Mouse (Mus musculus): ENCODE results near the gene Slc4a11. TPM values are rescaled to one million over a fixed set of nuclear protein-coding genes. Genes with fewer than 3 reads are reported as not detected.

Slc4a11 gene
- polyA plus RNA-seq, 1 experiment from 2014 or later: 1.4 TPM

DNA sequence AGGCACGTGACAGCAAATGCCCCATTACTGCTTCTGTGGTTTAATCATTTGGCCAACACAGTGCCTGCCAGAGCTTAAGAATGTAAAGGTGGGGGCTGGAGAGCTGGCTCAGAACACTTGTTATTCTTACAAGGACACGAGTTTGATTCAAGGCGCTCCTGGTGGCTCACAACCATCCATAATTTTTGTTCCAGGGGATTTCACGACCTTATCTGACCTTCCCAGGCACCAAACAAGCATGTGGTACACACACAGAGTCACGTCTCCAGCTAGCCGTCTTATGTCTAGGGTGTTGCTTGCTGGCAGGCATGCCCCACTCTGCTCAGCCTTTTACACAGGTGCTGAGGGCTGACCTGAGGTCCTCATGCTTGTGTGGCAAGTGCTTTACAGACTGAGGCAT lies 20.6 kb upstream of the Slc4a11 start:
- WGBS: 69% methylated on average over 6 of the region's 6 CpGs
- peaks cover 77% of the 10 kb centered on the region for H3K36me3 ChIP-seq

DNA sequence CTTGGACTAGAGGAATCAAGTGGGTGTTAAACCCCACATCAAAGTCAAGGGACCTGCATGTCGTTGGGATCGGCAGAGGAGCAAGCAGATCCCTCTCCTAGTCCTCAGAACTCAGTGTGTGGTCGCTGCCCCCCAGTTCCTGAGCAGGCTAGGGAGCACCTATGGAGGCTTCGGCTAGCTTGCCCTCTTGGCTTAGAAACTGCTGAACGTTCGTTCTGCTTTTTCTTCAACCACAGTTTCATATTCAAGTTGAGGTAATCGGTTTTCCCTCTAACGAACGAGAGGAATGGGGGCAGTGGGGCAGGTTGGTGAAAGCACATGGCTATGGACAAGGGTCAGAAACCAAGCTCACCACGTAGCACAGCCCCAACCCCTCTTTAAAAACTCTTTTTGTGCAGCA lies 9.7 kb upstream of the Slc4a11 start:
- Histone ChIP-seq H3K27me3 (no peaks in the 10 kb centered on the region), H3K27ac (peak overlapping the region; percentile 50; the same call in 1 of the 2 replicates), H3K36me3 (peaks cover 31% of the 10 kb centered on the region), H3K4me1 (replicated peaks) (peaks cover 6% of the 10 kb centered on the region), H3K4me2 (no peak overlapping the region), H3K9me3 (no peaks in the 10 kb centered on the region), H3K4me3 (replicated peaks) (no peak overlapping the region), H3K9ac (replicated peaks) (no peak overlapping the region)
- ATAC-seq (ENCODE audit: insufficient number of reproducible peaks, insufficient read depth, low FRiP score, low TSS enrichment, low read depth): no peak
- WGBS: 48% methylated on average over 10 of the region's 10 CpGs

More for the DNA sequence above, 20.6 kb upstream of the Slc4a11 start:
- no peaks in the 10 kb centered on the region for H3K9me3 ChIP-seq
- no peak overlapping the region for H3K4me2 ChIP-seq
- no peak for ATAC-seq (ENCODE audit: insufficient number of reproducible peaks, insufficient read depth, low FRiP score, low TSS enrichment, low read depth)
- no peaks in the 10 kb centered on the region for H3K27me3 ChIP-seq
- H3K9ac ChIP-seq (replicated peaks): no peak overlapping the region
- no peak overlapping the region for H3K4me3 ChIP-seq (replicated peaks)
- H3K27ac ChIP-seq: no peak overlapping the region
- no peaks in the 10 kb centered on the region for H3K4me1 ChIP-seq (replicated peaks)

GRCm38 (mm10) chr2:130706602-130707001 lies 9.3 kb upstream of the Slc4a11 start:
- H3K4me1 ChIP-seq (replicated peaks): peaks cover 6% of the 10 kb centered on the region
- no peak for ATAC-seq (ENCODE audit: insufficient number of reproducible peaks, insufficient read depth, low FRiP score, low TSS enrichment, low read depth)
- no peak overlapping the region for H3K4me3 ChIP-seq (replicated peaks)
- H3K9ac ChIP-seq (replicated peaks): no peak overlapping the region
- H3K9me3 ChIP-seq: no peaks in the 10 kb centered on the region
- H3K27me3 ChIP-seq: no peaks in the 10 kb centered on the region
- peaks cover 26% of the 10 kb centered on the region for H3K36me3 ChIP-seq
- H3K27ac ChIP-seq: peak overlapping the region; percentile 50; the same call in 1 of the 2 replicates
- H3K4me2 ChIP-seq: no peak overlapping the region
- WGBS: 62% methylated on average over 4 of the region's 4 CpGs

GRCm38 (mm10) chr2:130705178-130705577 lies 7.9 kb upstream of the Slc4a11 start:
- H3K9ac ChIP-seq (replicated peaks): no peak overlapping the region
- ATAC-seq (ENCODE audit: insufficient number of reproducible peaks, insufficient read depth, low FRiP score, low TSS enrichment, low read depth): no peak
- H3K4me3 ChIP-seq (replicated peaks): no peak overlapping the region
- H3K27me3 ChIP-seq: peaks cover 5% of the 10 kb centered on the region; the same call in 1 of the 2 replicates
- 69% methylated on average over 6 of the region's 6 CpGs for WGBS
- peaks cover 6% of the 10 kb centered on the region for H3K4me1 ChIP-seq (replicated peaks)
- no peaks in the 10 kb centered on the region for H3K9me3 ChIP-seq
- peaks cover 12% of the 10 kb centered on the region for H3K36me3 ChIP-seq
- no peak overlapping the region for H3K4me2 ChIP-seq
- no peak overlapping the region for H3K27ac ChIP-seq

DNA sequence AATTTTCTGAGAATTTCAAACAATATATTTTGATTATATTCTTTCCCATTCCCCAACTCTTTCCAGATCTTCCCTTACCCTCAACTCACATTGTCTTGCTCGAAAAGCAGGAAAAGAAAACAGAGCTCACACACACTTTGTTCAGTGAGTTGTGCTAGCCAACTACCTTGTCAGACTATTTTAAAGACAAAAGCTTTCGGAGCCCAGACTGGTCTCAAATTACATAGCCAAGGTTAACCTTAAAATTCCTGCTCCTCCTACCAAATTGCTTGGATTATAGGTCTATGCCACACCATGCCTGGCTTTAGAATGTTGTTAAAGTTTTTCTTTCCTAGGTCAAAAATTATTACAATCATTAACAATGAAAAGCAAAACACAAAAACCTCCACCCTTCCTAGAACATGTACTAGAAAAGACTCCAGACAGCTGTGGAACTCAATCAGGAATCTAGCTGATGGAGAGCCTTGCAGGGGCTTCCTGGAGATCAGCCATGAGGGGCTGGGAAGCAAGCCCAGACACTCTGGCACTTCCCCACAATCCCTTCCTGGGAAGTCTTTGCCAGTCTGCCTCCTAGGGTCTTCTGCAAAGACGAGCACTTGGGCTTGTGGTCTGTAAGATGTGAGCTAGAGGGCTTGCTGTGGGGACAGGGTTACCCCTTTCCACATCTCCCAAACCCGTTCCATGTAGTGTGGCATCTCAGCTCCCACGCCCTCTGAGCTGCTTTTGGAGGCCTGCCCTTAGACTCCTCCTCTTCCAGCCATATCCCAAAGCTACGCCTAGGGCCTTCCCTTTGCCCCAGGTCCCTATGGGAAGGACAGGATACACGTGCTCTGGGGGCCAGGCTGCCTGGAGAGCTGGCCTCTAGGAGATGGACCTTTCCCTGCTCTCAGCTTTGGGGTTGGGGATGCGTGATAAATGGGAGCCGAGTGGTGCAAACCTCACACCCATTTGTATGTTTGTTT lies 7.0 kb upstream of the Slc4a11 start:
- Histone ChIP-seq H3K4me3 (replicated peaks) (no peak overlapping the region), H3K36me3 (peaks cover 8% of the 10 kb centered on the region), H3K4me2 (no peak overlapping the region), H3K27me3 (peaks cover 13% of the 10 kb centered on the region), H3K27ac (peak overlapping the region; percentile 58), H3K4me1 (replicated peaks) (peaks cover 6% of the 10 kb centered on the region), H3K9me3 (no peaks in the 10 kb centered on the region), H3K9ac (replicated peaks) (no peak overlapping the region)
- no peak for ATAC-seq (ENCODE audit: insufficient number of reproducible peaks, insufficient read depth, low FRiP score, low TSS enrichment, low read depth)
- WGBS: 60% methylated on average over 9 of the region's 9 CpGs

GRCm38 (mm10) chr2:130697821-130698266 lies 525 bp upstream of the Slc4a11 start:
- 2% methylated on average over 14 of the region's 14 CpGs for WGBS
- ATAC-seq (ENCODE audit: insufficient number of reproducible peaks, insufficient read depth, low FRiP score, low TSS enrichment, low read depth): no peak
- no peak overlapping the region for H3K27ac ChIP-seq
- H3K36me3 ChIP-seq: no peaks in the 10 kb centered on the region
- H3K4me3 ChIP-seq (replicated peaks): peak overlapping the region; percentile 63
- H3K9ac ChIP-seq (replicated peaks): peak overlapping the region; percentile 59
- H3K9me3 ChIP-seq: no peaks in the 10 kb centered on the region
- H3K4me2 ChIP-seq: peak overlapping the region; percentile 98
- H3K4me1 ChIP-seq (replicated peaks): peaks cover 5% of the 10 kb centered on the region; the same call in 1 of the 2 replicates
- H3K27me3 ChIP-seq: peaks cover 66% of the 10 kb centered on the region

DNA sequence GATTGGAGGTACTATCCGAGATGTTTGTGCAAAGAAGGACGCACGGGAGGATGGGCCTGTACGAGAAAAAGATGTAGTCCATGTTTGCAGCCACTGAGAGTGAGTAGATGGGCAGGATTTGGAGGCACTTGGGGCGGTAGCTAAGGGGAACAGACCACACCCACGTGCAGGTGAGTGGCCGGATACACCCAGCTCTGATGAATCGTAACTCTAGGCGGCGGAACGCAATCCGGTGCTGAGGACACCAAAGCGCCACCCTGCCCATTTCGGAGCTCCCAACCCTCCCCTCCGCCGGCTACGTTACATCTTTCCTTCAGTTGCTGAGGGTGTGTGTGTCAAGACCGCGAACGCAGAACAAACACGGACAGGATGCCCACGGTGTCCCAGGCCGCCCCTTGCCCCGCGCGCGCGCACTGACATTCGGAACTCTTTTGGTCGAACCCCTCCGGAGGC lies 593 bp downstream of the Slc4a11 start:
- Histone ChIP-seq H3K4me1 (replicated peaks) (peaks cover 5% of the 10 kb centered on the region; the same call in 1 of the 2 replicates), H3K27ac (no peak overlapping the region), H3K4me2 (peak overlapping the region; percentile 98), H3K36me3 (no peaks in the 10 kb centered on the region), H3K9ac (replicated peaks) (peak overlapping the region; percentile 59), H3K9me3 (no peaks in the 10 kb centered on the region), H3K4me3 (replicated peaks) (peak overlapping the region; percentile 63), H3K27me3 (peaks cover 66% of the 10 kb centered on the region)
- peak; percentile 14; the same call in 1 of the 2 replicates for ATAC-seq (ENCODE audit: insufficient number of reproducible peaks, insufficient read depth, low FRiP score, low TSS enrichment, low read depth)
- WGBS: 2% methylated on average over 31 of the region's 31 CpGs

- ATAC-seq (ENCODE audit: insufficient number of reproducible peaks, insufficient read depth, low FRiP score, low TSS enrichment, low read depth): no peak
- H3K9ac ChIP-seq (replicated peaks): no peak overlapping the region
- H3K36me3 ChIP-seq: no peaks in the 10 kb centered on the region
- no peaks in the 10 kb centered on the region for H3K9me3 ChIP-seq
- no peak overlapping the region for H3K4me3 ChIP-seq (replicated peaks)
- WGBS: 55% methylated on average over 3 of the region's 3 CpGs
- H3K4me1 ChIP-seq (replicated peaks): peaks cover 5% of the 10 kb centered on the region; the same call in 1 of the 2 replicates
- no peak overlapping the region for H3K4me2 ChIP-seq
- H3K27ac ChIP-seq: no peak overlapping the region
- H3K27me3 ChIP-seq: peaks cover 47% of the 10 kb centered on the region
Observed at GRCm38 (mm10) chr2:130693563-130693962, 3.8 kb downstream of the Slc4a11 start.

DNA sequence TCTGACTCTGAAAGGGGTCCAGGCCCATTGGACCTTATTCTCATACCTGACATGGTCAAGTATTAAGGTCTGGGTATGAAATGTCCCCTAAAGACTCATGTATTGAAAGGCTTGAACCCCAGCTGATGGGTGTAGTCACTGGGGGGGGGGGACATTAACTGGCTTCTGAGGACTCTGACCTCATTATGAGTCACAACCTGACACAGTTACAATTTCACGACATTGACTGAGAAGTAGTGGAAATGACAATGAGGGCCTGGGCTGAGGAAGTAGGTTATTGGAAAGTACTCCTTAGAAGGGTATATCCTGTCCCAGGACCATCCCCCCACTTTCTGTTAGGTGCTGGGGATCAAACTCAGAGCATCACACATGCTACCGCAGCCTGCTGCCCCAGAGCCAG lies 8.3 kb downstream of the Slc4a11 start:
- ATAC-seq (ENCODE audit: insufficient number of reproducible peaks, insufficient read depth, low FRiP score, low TSS enrichment, low read depth): no peak
- 85% methylated on average over 2 of the region's 2 CpGs for WGBS
- no peaks in the 10 kb centered on the region for H3K9me3 ChIP-seq

GRCm38 (mm10) chr2:130685426-130685825 lies 11.9 kb downstream of the Slc4a11 start:
- WGBS: 89% methylated on average over 9 of the region's 9 CpGs
- peaks cover 62% of the 10 kb centered on the region for H3K36me3 ChIP-seq

More for the DNA sequence above, 8.3 kb downstream of the Slc4a11 start:
- Histone ChIP-seq H3K36me3 (peaks cover 27% of the 10 kb centered on the region), H3K4me1 (replicated peaks) (no peaks in the 10 kb centered on the region), H3K4me2 (no peak overlapping the region), H3K27ac (no peak overlapping the region), H3K9ac (replicated peaks) (no peak overlapping the region), H3K4me3 (replicated peaks) (no peak overlapping the region), H3K27me3 (0 out of 2 replicates have a peak, but pooled peaks cover 2% of the 10 kb centered on the region)

GRCm38 (mm10) chr2:130681531-130681930 lies 15.8 kb downstream of the Slc4a11 start:
- ATAC-seq (ENCODE audit: insufficient number of reproducible peaks, insufficient read depth, low FRiP score, low TSS enrichment, low read depth): no peak
- Histone ChIP-seq H3K36me3 (peaks cover 98% of the 10 kb centered on the region), H3K27ac (no peak overlapping the region), H3K9ac (replicated peaks) (no peak overlapping the region), H3K27me3 (no peaks in the 10 kb centered on the region), H3K9me3 (no peaks in the 10 kb centered on the region), H3K4me1 (replicated peaks) (no peaks in the 10 kb centered on the region), H3K4me2 (no peak overlapping the region), H3K4me3 (replicated peaks) (no peak overlapping the region)
- 86% methylated on average over 3 of the region's 3 CpGs for WGBS

More at GRCm38 (mm10) chr2:130685426-130685825, 11.9 kb downstream of the Slc4a11 start:
- Histone ChIP-seq H3K9me3 (no peaks in the 10 kb centered on the region), H3K4me1 (replicated peaks) (no peaks in the 10 kb centered on the region), H3K4me2 (no peak overlapping the region), H3K9ac (replicated peaks) (no peak overlapping the region), H3K4me3 (replicated peaks) (no peak overlapping the region), H3K27me3 (no peaks in the 10 kb centered on the region), H3K27ac (no peak overlapping the region)
- no peak for ATAC-seq (ENCODE audit: insufficient number of reproducible peaks, insufficient read depth, low FRiP score, low TSS enrichment, low read depth)
